Mouse (Mus musculus) thymus, adult 2 months (tissue): ENCODE data around the gene Ppcdc. TPM values are rescaled to one million over a fixed set of nuclear protein-coding genes. Genes with fewer than 3 reads are reported as not detected.
A peak's percentile ranks its signal among the peaks of the same experiment; 100 is the strongest.

Experiments
- DNase-seq: peaks from one replicate; pipeline ENCODE4 v3.0.0; 2021
- H3K27ac ChIP-seq: fragments of 200-500 bp; 2 replicates; pipeline ENCODE4 v1.5.1; 2012; ENCODE audit warnings: low read length, control low read depth; ENCODE audit not compliant: control insufficient read depth, insufficient read depth
- H3K27me3 ChIP-seq: fragments of 200-500 bp; 2 replicates; pipeline ENCODE4 v1.6.1; 2012; ENCODE audit warnings: mild to moderate bottlenecking, low read length, moderate library complexity, mixed read lengths; ENCODE audit not compliant: control insufficient read depth, insufficient read depth
- H3K36me3 ChIP-seq: fragments of 200-500 bp; 2 replicates; pipeline ENCODE4 v1.6.1; 2012; ENCODE audit warnings: mild to moderate bottlenecking, low read length, moderate library complexity; ENCODE audit not compliant: control insufficient read depth, insufficient read depth
- H3K4me1 ChIP-seq: fragments of 200-500 bp; replicated peaks from 2 replicates; pipeline ENCODE4 v1.6.1; 2012; ENCODE audit warnings: low read length; ENCODE audit not compliant: control insufficient read depth, insufficient read depth
- H3K4me3 ChIP-seq: fragments of 200-500 bp; 2 replicates; pipeline ENCODE4 v1.5.1; 2012; ENCODE audit warnings: mild to moderate bottlenecking, low read length, control low read depth, moderate library complexity; ENCODE audit not compliant: control insufficient read depth, insufficient read depth
- CTCF ChIP-seq: fragments of 200-500 bp; IDR thresholded peaks from 2 replicates; pipeline ENCODE4 v1.5.1; 2012; ENCODE audit warnings: mild to moderate bottlenecking, control low read depth, low read length, moderate library complexity, borderline replicate concordance; ENCODE audit not compliant: control insufficient read depth, poor library complexity, insufficient read depth; ENCODE audit errors: extremely low read depth
- POLR2A ChIP-seq: fragments of 200-500 bp; IDR thresholded peaks from 2 replicates; pipeline ENCODE4 v1.6.1; 2012; ENCODE audit warnings: mild to moderate bottlenecking, low read length, control low read depth, moderate library complexity; ENCODE audit not compliant: control insufficient read depth, poor library complexity, insufficient read depth; ENCODE audit errors: extremely low read depth
- WGBS: fragments of 180-500 bp; shearing (Covaris S2); methylation state at CpG from one replicate; pipeline ENCODE4 v1.1.7; 2018; 5-methylcytosine and 5-hydroxymethylcytosine counted together
- polyA plus RNA-seq: library from polyadenylated mRNA; depleted of rRNA; stranded (reverse); fragments of >200 nt; gene quantifications from 2 replicates; pipeline ENCODE4 v1.2.3, GENCODE M21; 2012

Gene Ppcdc
- polyA plus RNA-seq, 1 experiment: 73.8 TPM

- TF ChIP-seq CTCF (no peak), POLR2A (no peak)
- 12% methylated on average over 3 of the region's 3 CpGs for WGBS
- Histone ChIP-seq H3K36me3 (no peaks in the 10 kb centered on the region), H3K27ac (no peak overlapping the region), H3K4me1 (peaks cover 8% of the 10 kb centered on the region), H3K4me3 (no peak overlapping the region), H3K27me3 (peaks cover 3% of the 10 kb centered on the region; the same call in 1 of the 2 replicates)
- no peak for DNase-seq
Observed at GRCm38 (mm10) chr9:57466101-57466500, 26.2 kb upstream of the Ppcdc start.

- H3K36me3 ChIP-seq: no peaks in the 10 kb centered on the region
- WGBS: 74% methylated on average over 6 of the region's 6 CpGs
- H3K4me1 ChIP-seq: peaks cover 8% of the 10 kb centered on the region
- H3K27ac ChIP-seq: no peak overlapping the region
- peaks cover 3% of the 10 kb centered on the region; the same call in 1 of the 2 replicates for H3K27me3 ChIP-seq
- H3K4me3 ChIP-seq: no peak overlapping the region
- DNase-seq: no peak
- TF ChIP-seq CTCF (no peak), POLR2A (no peak)
Observed at GRCm38 (mm10) chr9:57462866-57463265, 22.9 kb upstream of the Ppcdc start.

GRCm38 (mm10) chr9:57459707-57460106 is 19.8 kb upstream of the Ppcdc start:
- WGBS: 97% methylated on average over 2 of the region's 2 CpGs
- H3K36me3 ChIP-seq: no peaks in the 10 kb centered on the region
- no peak overlapping the region for H3K27ac ChIP-seq
- DNase-seq: no peak
- H3K4me3 ChIP-seq: no peak overlapping the region
- no peak for TF ChIP-seq POLR2A
- TF ChIP-seq CTCF: no peak
- H3K27me3 ChIP-seq: no peaks in the 10 kb centered on the region
- no peaks in the 10 kb centered on the region for H3K4me1 ChIP-seq

GRCm38 (mm10) chr9:57453516-57453915 is 13.6 kb upstream of the Ppcdc start:
- no peaks in the 10 kb centered on the region for H3K36me3 ChIP-seq
- TF ChIP-seq CTCF: no peak
- no peak for TF ChIP-seq POLR2A
- WGBS: 90% methylated on average over 4 of the region's 4 CpGs
- H3K27ac ChIP-seq: no peak overlapping the region
- no peaks in the 10 kb centered on the region for H3K27me3 ChIP-seq
- no peak for DNase-seq
- no peak overlapping the region for H3K4me3 ChIP-seq
- H3K4me1 ChIP-seq: no peaks in the 10 kb centered on the region

GRCm38 (mm10) chr9:57452624-57453462 is 12.9 kb upstream of the Ppcdc start:
- H3K36me3 ChIP-seq: no peaks in the 10 kb centered on the region
- H3K27ac ChIP-seq: no peak overlapping the region
- TF ChIP-seq POLR2A: no peak
- no peak for TF ChIP-seq CTCF
- H3K27me3 ChIP-seq: no peaks in the 10 kb centered on the region
- WGBS: 85% methylated on average over 8 of the region's 8 CpGs
- H3K4me3 ChIP-seq: no peak overlapping the region
- no peak for DNase-seq
- no peaks in the 10 kb centered on the region for H3K4me1 ChIP-seq

- no peak overlapping the region for H3K27ac ChIP-seq
- H3K4me3 ChIP-seq: no peak overlapping the region
- no peaks in the 10 kb centered on the region for H3K4me1 ChIP-seq
- 81% methylated on average over 1 of the region's 1 CpGs for WGBS
- no peaks in the 10 kb centered on the region for H3K36me3 ChIP-seq
- H3K27me3 ChIP-seq: no peaks in the 10 kb centered on the region
- TF ChIP-seq POLR2A (no peak), CTCF (no peak)
- peak; percentile 27 for DNase-seq
Observed at GRCm38 (mm10) chr9:57449715-57450114, 9.8 kb upstream of the Ppcdc start.

- H3K4me3 ChIP-seq: no peak overlapping the region
- WGBS: 97% methylated on average over 1 of the region's 1 CpGs
- no peak overlapping the region for H3K27ac ChIP-seq
- TF ChIP-seq CTCF (no peak), POLR2A (no peak)
- DNase-seq: no peak
- no peaks in the 10 kb centered on the region for H3K27me3 ChIP-seq
- H3K4me1 ChIP-seq: peaks cover 8% of the 10 kb centered on the region
- no peaks in the 10 kb centered on the region for H3K36me3 ChIP-seq
Observed at GRCm38 (mm10) chr9:57440620-57441019, 696 bp upstream of the Ppcdc start.

GRCm38 (mm10) chr9:57439083-57439482 is 841 bp downstream of the Ppcdc start:
- Histone ChIP-seq H3K4me1 (peaks cover 8% of the 10 kb centered on the region), H3K4me3 (no peak overlapping the region; the same call in 1 of the 2 replicates), H3K27me3 (no peaks in the 10 kb centered on the region), H3K36me3 (no peaks in the 10 kb centered on the region), H3K27ac (peak overlapping the region; percentile 82)
- 30% methylated on average over 7 of the region's 7 CpGs for WGBS
- no peak for DNase-seq
- TF ChIP-seq CTCF (no peak), POLR2A (no peak)
